Mouse (Mus musculus): ENCODE data around the gene Btbd16. TPM values are rescaled to one million over a fixed set of nuclear protein-coding genes. Genes with fewer than 3 reads are reported as not detected.

Gene Btbd16
- polyA plus RNA-seq, 1 experiment from 2014 or later = not detected

GRCm38 (mm10) chr7:130866640-130867039 lies 92.8 kb downstream of the Btbd16 start:
- peak overlapping the region; percentile 73; the same call in 1 of the 2 replicates for H3K9ac ChIP-seq (ENCODE audit: low read length)
- no peaks in the 10 kb centered on the region for H3K4me1 ChIP-seq (ENCODE audit: control insufficient read depth, insufficient read depth, low read length)
- no peak overlapping the region for H3K27ac ChIP-seq (replicated peaks; ENCODE audit: low read depth, low read length)
- DNase-seq (ENCODE audit: low spot score) (no peak), ATAC-seq (ENCODE audit: insufficient number of reproducible peaks, low FRiP score, low TSS enrichment, low read depth) (no peak)
- no peaks in the 10 kb centered on the region for H3K27me3 ChIP-seq (ENCODE audit: control insufficient read depth, insufficient read depth, low read length)
- H3K36me3 ChIP-seq (ENCODE audit: control insufficient read depth, insufficient read depth, low read length) = no peaks in the 10 kb centered on the region
- peak overlapping the region; percentile 77 for H3K4me2 ChIP-seq (ENCODE audit: low read depth, severe bottlenecking)
- no peaks in the 10 kb centered on the region for H3K9me3 ChIP-seq (ENCODE audit: control insufficient read depth, low read length)
- H3K4me3 ChIP-seq (ENCODE audit: low read depth, low read length) = peak overlapping the region; percentile 80
- 3% methylated on average over 13 of the region's 13 CpGs for WGBS

GRCm38 (mm10) chr7:130867256-130867655 lies 93.4 kb downstream of the Btbd16 start:
- no peak overlapping the region for H3K4me3 ChIP-seq (ENCODE audit: low read depth, low read length)
- 79% methylated on average over 3 of the region's 3 CpGs for WGBS
- H3K9me3 ChIP-seq (ENCODE audit: control insufficient read depth, low read length) = no peaks in the 10 kb centered on the region
- DNase-seq (ENCODE audit: low spot score) (no peak), ATAC-seq (ENCODE audit: insufficient number of reproducible peaks, low FRiP score, low TSS enrichment, low read depth) (no peak)
- H3K9ac ChIP-seq (ENCODE audit: low read length) = no peak overlapping the region
- no peaks in the 10 kb centered on the region for H3K4me1 ChIP-seq (ENCODE audit: control insufficient read depth, insufficient read depth, low read length)
- H3K27me3 ChIP-seq (ENCODE audit: control insufficient read depth, insufficient read depth, low read length) = no peaks in the 10 kb centered on the region
- H3K27ac ChIP-seq (replicated peaks; ENCODE audit: low read depth, low read length) = no peak overlapping the region
- no peaks in the 10 kb centered on the region for H3K36me3 ChIP-seq (ENCODE audit: control insufficient read depth, insufficient read depth, low read length)
- no peak overlapping the region for H3K4me2 ChIP-seq (ENCODE audit: low read depth, severe bottlenecking)

Other genes with a start within 250 kb of the Btbd16 start
- 234 and 240 TPM in 2 replicates for gene Nsmce4a, start 201.0 kb upstream of the Btbd16 start, polyA plus RNA-seq (2014; fragmentation: Nextera tagmentation; extraction: Ambion mirVana)
- 34.7 and 40.0 TPM in 2 replicates for gene Tacc2, start 196.6 kb upstream of the Btbd16 start, polyA plus RNA-seq (2014; fragmentation: Nextera tagmentation; extraction: Ambion mirVana)
- gene Plekha1, start 91.7 kb downstream of the Btbd16 start, polyA plus RNA-seq (2014; fragmentation: Nextera tagmentation; extraction: Ambion mirVana) = 21.3 and 24.7 TPM in 2 replicates
- gene Htra1, start 162.0 kb downstream of the Btbd16 start, polyA plus RNA-seq (2014; fragmentation: Nextera tagmentation; extraction: Ambion mirVana) = 6.5 and 8.3 TPM in 2 replicates